Mouse (Mus musculus): ENCODE measurements at regions not wholly inside any gene's neighbourhood (a gene's known extent, or its start where the extent isn't known, plus 50 kb on each side); places are given as distances from the start of the nearest gene placed in this dataset.

GRCm38 (mm10) chr15:96834162-96834843, 134.8 kb upstream of the Slc38a2 start:
- TF ChIP-seq CHD2 (IDR thresholded peaks at IDR 0.05; ENCODE audit: low read depth, low read length) (no peak), ZNF384 (IDR thresholded peaks at IDR 0.05; ENCODE audit: low read depth, low read length) (no peak), MAFK (IDR thresholded peaks at IDR 0.05; ENCODE audit: insufficient read depth, low read depth, low read length) (no peak), ZC3H11A (IDR thresholded peaks at IDR 0.05; ENCODE audit: borderline replicate concordance, low read depth, low read length) (no peak)
